Mouse (Mus musculus): ENCODE data around the gene Lrig2. TPM values are rescaled to one million over a fixed set of nuclear protein-coding genes. Genes with fewer than 3 reads are reported as not detected.

The Lrig2 gene
- polyA plus RNA-seq, 1 experiment = 18.9 TPM

GRCm38 (mm10) chr3:104458588-104458987, 53.1 kb downstream of the Lrig2 start:
- no peaks in the 10 kb centered on the region for H3K4me1 ChIP-seq (ENCODE audit: control insufficient read depth, insufficient read depth, low read length)
- TF ChIP-seq POLR2A (IDR thresholded peaks at IDR 0.05; ENCODE audit: extremely low read depth, insufficient read depth, low read length) (no peak), CTCF (IDR thresholded peaks at IDR 0.05; ENCODE audit: extremely low read depth, insufficient read depth, low read length) (no peak)
- no peak overlapping the region for H3K27ac ChIP-seq (ENCODE audit: insufficient read depth, low read length)
- no peak overlapping the region for H3K4me3 ChIP-seq (ENCODE audit: insufficient read depth, low read length)

GRCm38 (mm10) chr3:104455506-104456275, 56.0 kb downstream of the Lrig2 start:
- TF ChIP-seq POLR2A (IDR thresholded peaks at IDR 0.05; ENCODE audit: extremely low read depth, insufficient read depth, low read length) = no peak
- no peak for TF ChIP-seq CTCF (IDR thresholded peaks at IDR 0.05; ENCODE audit: extremely low read depth, insufficient read depth, low read length)
- H3K4me3 ChIP-seq (ENCODE audit: insufficient read depth, low read length) = no peak overlapping the region
- no peaks in the 10 kb centered on the region for H3K4me1 ChIP-seq (ENCODE audit: control insufficient read depth, insufficient read depth, low read length)
- no peak overlapping the region for H3K27ac ChIP-seq (ENCODE audit: insufficient read depth, low read length)

GRCm38 (mm10) chr3:104447240-104447639, 64.5 kb downstream of the Lrig2 start:
- Histone ChIP-seq H3K27ac (ENCODE audit: insufficient read depth, low read length) (no peak overlapping the region), H3K4me1 (ENCODE audit: control insufficient read depth, insufficient read depth, low read length) (no peaks in the 10 kb centered on the region; the same call in 1 of the 2 replicates), H3K4me3 (ENCODE audit: insufficient read depth, low read length) (no peak overlapping the region)
- TF ChIP-seq CTCF (IDR thresholded peaks at IDR 0.05; ENCODE audit: extremely low read depth, insufficient read depth, low read length) = no peak
- TF ChIP-seq POLR2A (IDR thresholded peaks at IDR 0.05; ENCODE audit: extremely low read depth, insufficient read depth, low read length) = no peak

- TF ChIP-seq CTCF (IDR thresholded peaks at IDR 0.05; ENCODE audit: extremely low read depth, insufficient read depth, low read length) (no peak), POLR2A (IDR thresholded peaks at IDR 0.05; ENCODE audit: extremely low read depth, insufficient read depth, low read length) (no peak)
- Histone ChIP-seq H3K4me3 (ENCODE audit: insufficient read depth, low read length) (no peak overlapping the region), H3K4me1 (ENCODE audit: control insufficient read depth, insufficient read depth, low read length) (no peaks in the 10 kb centered on the region; the same call in 1 of the 2 replicates), H3K27ac (ENCODE audit: insufficient read depth, low read length) (no peak overlapping the region)
Observed at GRCm38 (mm10) chr3:104446689-104447088, 65.0 kb downstream of the Lrig2 start.

GRCm38 (mm10) chr3:104445576-104445975, 66.1 kb downstream of the Lrig2 start:
- H3K4me3 ChIP-seq (ENCODE audit: insufficient read depth, low read length) = no peak overlapping the region
- TF ChIP-seq CTCF (IDR thresholded peaks at IDR 0.05; ENCODE audit: extremely low read depth, insufficient read depth, low read length) (no peak), POLR2A (IDR thresholded peaks at IDR 0.05; ENCODE audit: extremely low read depth, insufficient read depth, low read length) (no peak)
- no peak overlapping the region for H3K27ac ChIP-seq (ENCODE audit: insufficient read depth, low read length)
- no peaks in the 10 kb centered on the region; the same call in 1 of the 2 replicates for H3K4me1 ChIP-seq (ENCODE audit: control insufficient read depth, insufficient read depth, low read length)

- Histone ChIP-seq H3K27ac (ENCODE audit: insufficient read depth, low read length) (no peak overlapping the region), H3K4me1 (ENCODE audit: control insufficient read depth, insufficient read depth, low read length) (no peaks in the 10 kb centered on the region; the same call in 1 of the 2 replicates), H3K4me3 (ENCODE audit: insufficient read depth, low read length) (no peak overlapping the region)
- TF ChIP-seq CTCF (IDR thresholded peaks at IDR 0.05; ENCODE audit: extremely low read depth, insufficient read depth, low read length) (no peak), POLR2A (IDR thresholded peaks at IDR 0.05; ENCODE audit: extremely low read depth, insufficient read depth, low read length) (no peak)
Observed at GRCm38 (mm10) chr3:104444946-104445460, 66.7 kb downstream of the Lrig2 start.

GRCm38 (mm10) chr3:104444082-104444481, 67.6 kb downstream of the Lrig2 start:
- no peak overlapping the region for H3K4me3 ChIP-seq (ENCODE audit: insufficient read depth, low read length)
- TF ChIP-seq POLR2A (IDR thresholded peaks at IDR 0.05; ENCODE audit: extremely low read depth, insufficient read depth, low read length) (no peak), CTCF (IDR thresholded peaks at IDR 0.05; ENCODE audit: extremely low read depth, insufficient read depth, low read length) (no peak)

GRCm38 (mm10) chr3:104442357-104442756, 69.4 kb downstream of the Lrig2 start:
- Histone ChIP-seq H3K4me3 (ENCODE audit: insufficient read depth, low read length) (no peak overlapping the region), H3K27ac (ENCODE audit: insufficient read depth, low read length) (no peak overlapping the region), H3K4me1 (ENCODE audit: control insufficient read depth, insufficient read depth, low read length) (no peaks in the 10 kb centered on the region; the same call in 1 of the 2 replicates)
- TF ChIP-seq POLR2A (IDR thresholded peaks at IDR 0.05; ENCODE audit: extremely low read depth, insufficient read depth, low read length) (no peak), CTCF (IDR thresholded peaks at IDR 0.05; ENCODE audit: extremely low read depth, insufficient read depth, low read length) (no peak)

More at GRCm38 (mm10) chr3:104444082-104444481, 67.6 kb downstream of the Lrig2 start:
- Histone ChIP-seq H3K4me1 (ENCODE audit: control insufficient read depth, insufficient read depth, low read length) (no peaks in the 10 kb centered on the region; the same call in 1 of the 2 replicates), H3K27ac (ENCODE audit: insufficient read depth, low read length) (no peak overlapping the region)

GRCm38 (mm10) chr3:104441870-104442283, 69.8 kb downstream of the Lrig2 start:
- no peak for TF ChIP-seq POLR2A (IDR thresholded peaks at IDR 0.05; ENCODE audit: extremely low read depth, insufficient read depth, low read length)
- TF ChIP-seq CTCF (IDR thresholded peaks at IDR 0.05; ENCODE audit: extremely low read depth, insufficient read depth, low read length) = peak; percentile 91
- Histone ChIP-seq H3K4me1 (ENCODE audit: control insufficient read depth, insufficient read depth, low read length) (no peaks in the 10 kb centered on the region; the same call in 1 of the 2 replicates), H3K27ac (ENCODE audit: insufficient read depth, low read length) (no peak overlapping the region), H3K4me3 (ENCODE audit: insufficient read depth, low read length) (peak overlapping the region; percentile 5; the same call in 1 of the 2 replicates)

Data from cortical plate, adult 2 months (tissue).